In the genomic region with DNA sequence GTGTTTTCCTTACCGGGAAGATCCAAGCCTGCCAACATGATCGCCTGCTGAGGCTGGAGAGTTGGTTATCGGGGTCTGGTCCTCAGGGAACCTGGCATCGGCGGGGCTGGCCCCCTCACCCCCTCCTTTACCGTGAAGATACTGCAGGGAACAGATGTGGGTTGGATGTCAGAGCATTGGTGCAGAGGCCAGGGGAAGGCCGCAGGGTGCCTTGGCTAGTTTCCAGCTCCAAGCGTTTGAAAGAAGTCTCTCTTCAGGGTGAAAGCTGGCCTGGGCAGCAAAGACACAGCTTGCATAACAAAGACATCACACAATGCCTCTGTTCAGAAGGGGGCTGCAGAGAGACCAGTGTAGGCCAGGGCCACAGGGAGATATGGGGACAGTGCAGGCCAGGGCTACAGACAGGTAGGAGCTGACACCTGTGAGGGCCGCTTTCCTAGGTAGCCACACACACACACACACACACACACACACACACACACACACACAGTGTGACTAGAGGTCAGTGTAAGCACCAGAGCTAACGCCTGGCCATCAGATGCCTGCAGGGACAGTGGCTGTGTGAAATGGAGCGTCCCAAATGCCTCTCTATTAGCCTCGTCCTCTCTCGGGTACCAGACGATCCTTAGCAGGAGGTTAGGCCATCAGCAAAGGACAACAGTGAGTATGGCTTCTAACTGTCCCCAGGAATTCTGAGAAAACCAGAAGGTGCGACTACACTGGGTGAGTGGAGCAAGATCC, we compare ENCODE assay signal across 9 mouse cellular contexts. TPM values are rescaled to one million over a fixed set of nuclear protein-coding genes. Genes with fewer than 3 reads are reported as not detected.
DNase-seq lines count a peak whose midpoint lies in the region; ATAC-seq lines count a peak whose summit lies in the region.
"Had no signal": no experiment of that assay in that cellular context is flagged by ENCODE, and none has a peak within 500 bp of the region (broad histone marks: within the 10 kb centered on the region; RNA-seq: fewer than 3 reads in every experiment).

No protein-coding gene starts in this region.

- no peak overlapping the region for H3K4me3 ChIP-seq in hindbrain, embryonic 12.5 days
- no peak overlapping the region for H3K4me3 ChIP-seq in limb, embryonic 15.5 days

- no peaks in the 10 kb centered on the region for H3K36me3 ChIP-seq in hindbrain, embryonic 12.5 days
- H3K36me3 ChIP-seq in limb, embryonic 15.5 days: no peaks in the 10 kb centered on the region

- no peak overlapping the region; the same call in 1 of the 2 replicates for H3K9ac ChIP-seq in hindbrain, embryonic 12.5 days
- H3K9ac ChIP-seq in limb, embryonic 15.5 days: no peak overlapping the region

- peak overlapping the region; percentile 79 for H3K27ac ChIP-seq in hindbrain, embryonic 12.5 days
- H3K27ac ChIP-seq in limb, embryonic 15.5 days: no peak overlapping the region
- H3K27ac ChIP-seq: macrophage had no signal

- peak overlapping the region; percentile 19; the same call in 1 of the 2 replicates for H3K4me2 ChIP-seq in hindbrain, embryonic 12.5 days (replicated peaks)
- H3K4me2 ChIP-seq in limb, embryonic 15.5 days: no peak overlapping the region

- DNase-seq in cerebellum, adult 11-12 months: peak; percentile 68
- peak; percentile 66 for DNase-seq in cerebellum, adult 9-10 months
- DNase-seq in right cerebral cortex, postnatal 14 days: peak; percentile 54
- DNase-seq in thymus, postnatal 25 days: no peak
- DNase-seq in embryo, embryonic 9.5 days (ENCODE audit: extremely low spot score): no peak

- peaks cover 51% of the 10 kb centered on the region for H3K4me1 ChIP-seq in hindbrain, embryonic 12.5 days
- H3K4me1 ChIP-seq in limb, embryonic 15.5 days: peaks cover 7% of the 10 kb centered on the region

- 14% methylated on average over 15 of the region's 15 CpGs for WGBS in hindbrain, embryonic 12.5 days
- WGBS in limb, embryonic 15.5 days: 40% methylated on average over 15 of the region's 15 CpGs

- H3K9me3 ChIP-seq in hindbrain, embryonic 12.5 days (replicated peaks): no peaks in the 10 kb centered on the region
- H3K9me3 ChIP-seq in limb, embryonic 15.5 days: no peaks in the 10 kb centered on the region

- ATAC-seq in cerebellum, adult (ENCODE audit: insufficient number of reproducible peaks, low FRiP score, low TSS enrichment): no peak
- peak; percentile 75 for ATAC-seq in hindbrain, embryonic 12.5 days (ENCODE audit: low FRiP score)
- peak; percentile 37; the same call in 1 of the 2 replicates for ATAC-seq in limb, embryonic 15.5 days (ENCODE audit: insufficient number of reproducible peaks, low FRiP score, low TSS enrichment, low read depth)

- H3K27me3 ChIP-seq in hindbrain, embryonic 12.5 days: no peaks in the 10 kb centered on the region
- no peaks in the 10 kb centered on the region for H3K27me3 ChIP-seq in limb, embryonic 15.5 days

RNA-seq across cellular contexts. Expression of a gene that starts 17.9 kb away (rescaled TPM):
- polyA plus RNA-seq in hindbrain, embryonic 12.5 days (2016; fragmentation: Nextera tagmentation; extraction: Ambion mirVana): 0.13 and 0.15 TPM in 2 replicates
- polyA plus RNA-seq in limb, embryonic 15.5 days (2015; fragmentation: Nextera tagmentation; extraction: Ambion mirVana): 1.4 and 5.5 TPM in 2 replicates
- polyA plus RNA-seq: macrophage had no signal

RNA-seq across cellular contexts. Expression of a gene that starts 29.0 kb away (rescaled TPM):
- 2.9 and 4.4 TPM in 2 replicates for polyA plus RNA-seq in hindbrain, embryonic 12.5 days (2016; fragmentation: Nextera tagmentation; extraction: Ambion mirVana)
- polyA plus RNA-seq in limb, embryonic 15.5 days (2015; fragmentation: Nextera tagmentation; extraction: Ambion mirVana): 0.35 and 0.46 TPM in 2 replicates
- polyA plus RNA-seq: macrophage had no signal

RNA-seq across cellular contexts. Expression of a gene that starts 32.8 kb away (rescaled TPM):
- polyA plus RNA-seq in hindbrain, embryonic 12.5 days (2016; fragmentation: Nextera tagmentation; extraction: Ambion mirVana): 0.48 and 2.7 TPM in 2 replicates
- polyA plus RNA-seq in limb, embryonic 15.5 days (2015; fragmentation: Nextera tagmentation; extraction: Ambion mirVana): 14.0 and 35.3 TPM in 2 replicates
- polyA plus RNA-seq: macrophage had no signal

RNA-seq across cellular contexts. Expression of a gene that starts 47.9 kb away (rescaled TPM):
- 139 and 144 TPM in 2 replicates for polyA plus RNA-seq in hindbrain, embryonic 12.5 days (2016; fragmentation: Nextera tagmentation; extraction: Ambion mirVana)
- polyA plus RNA-seq in limb, embryonic 15.5 days (2015; fragmentation: Nextera tagmentation; extraction: Ambion mirVana): 333 and 347 TPM in 2 replicates

RNA-seq across cellular contexts. Expression of a gene that starts 51.1 kb away (rescaled TPM):
- 11.6 and 12.4 TPM in 2 replicates for polyA plus RNA-seq in hindbrain, embryonic 12.5 days (2016; fragmentation: Nextera tagmentation; extraction: Ambion mirVana)
- 16.2 and 29.6 TPM in 2 replicates for polyA plus RNA-seq in limb, embryonic 15.5 days (2015; fragmentation: Nextera tagmentation; extraction: Ambion mirVana)

Comparison
In these comparisons a context has a peak if more than half of its experiments do, and no peak if none do; other contexts are left out.
1. DNase-seq: peak in cerebellum, adult 11-12 months (single experiment), cerebellum, adult 9-10 months (single experiment) and right cerebral cortex, postnatal 14 days (single experiment); none in thymus, postnatal 25 days (single experiment) and embryo, embryonic 9.5 days (single experiment).